Mouse (Mus musculus) cerebellum, adult 8-10 months (tissue): ENCODE results near the gene Ndufc1.
A peak's percentile ranks its signal among the peaks of the same experiment; 100 is the strongest.
"Not testable (repeated sequence)": the region's sequence is repeated elsewhere in the genome, so short reads cannot be mapped to it uniquely, and the experiment has no call there.

Experiments used
- DNase-seq: peaks from one replicate; pipeline ENCODE4 v3.0.0; 2022

Ndufc1 gene

DNA sequence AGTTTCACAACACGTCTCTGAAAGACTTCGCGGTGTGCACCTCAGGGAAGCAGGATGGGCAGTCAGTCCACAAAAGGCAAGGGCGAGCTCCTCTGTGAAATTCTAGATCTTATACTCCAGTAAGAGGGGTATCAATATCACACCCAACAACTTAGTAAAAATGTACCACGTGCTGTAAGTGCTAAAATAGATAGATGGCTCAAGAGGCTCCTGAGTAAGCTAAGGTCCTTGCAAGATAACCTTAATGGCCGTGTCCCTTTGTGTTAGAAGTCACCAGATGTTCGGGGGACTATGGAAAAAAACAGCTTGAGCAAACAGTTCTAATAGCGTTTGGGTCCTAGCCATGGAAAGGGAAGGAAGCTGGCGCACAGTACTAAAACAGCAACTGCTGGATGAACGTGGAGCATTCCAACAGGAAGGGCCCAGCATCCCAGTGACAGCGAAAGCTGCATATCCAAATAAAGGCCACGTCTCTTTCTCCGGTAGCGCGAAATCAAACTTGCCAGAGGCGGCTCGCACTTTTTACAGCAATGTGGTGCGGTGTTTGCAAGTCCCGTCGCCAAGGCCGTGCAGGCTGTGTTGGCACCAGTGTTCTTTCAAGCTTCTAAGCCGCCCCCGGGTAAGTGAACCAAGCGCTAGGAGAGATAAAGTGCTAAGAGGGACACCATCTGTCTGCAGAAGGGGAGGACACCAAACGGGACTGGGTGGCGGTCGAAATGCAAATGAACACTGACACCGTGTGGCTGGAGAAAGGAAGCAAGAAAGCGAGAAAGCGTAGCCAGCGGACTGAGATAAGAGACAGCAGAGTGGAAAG, 43.9 kb downstream of the Ndufc1 start:
- peak; percentile 82 for DNase-seq

DNA sequence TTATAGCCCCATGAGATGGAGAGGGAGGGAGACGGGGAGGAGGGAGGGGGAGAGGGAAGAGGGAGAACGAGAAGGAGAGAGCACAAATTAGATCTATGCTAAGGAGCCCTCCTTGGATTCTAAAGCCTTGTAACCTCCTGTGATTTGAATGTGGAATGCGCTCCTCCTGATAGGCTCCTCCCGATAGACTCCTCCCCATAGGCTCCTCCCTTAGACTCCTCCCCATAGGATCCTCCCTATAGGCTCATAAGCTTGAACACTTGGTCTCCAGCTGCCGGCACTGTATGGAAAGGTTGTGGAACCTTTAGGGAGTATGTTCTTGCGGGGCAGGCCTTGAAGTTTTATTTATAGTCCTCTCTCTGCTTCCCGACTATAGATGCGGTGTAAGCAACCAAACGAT, 47.7 kb downstream of the Ndufc1 start:
- DNase-seq: no peak

DNA sequence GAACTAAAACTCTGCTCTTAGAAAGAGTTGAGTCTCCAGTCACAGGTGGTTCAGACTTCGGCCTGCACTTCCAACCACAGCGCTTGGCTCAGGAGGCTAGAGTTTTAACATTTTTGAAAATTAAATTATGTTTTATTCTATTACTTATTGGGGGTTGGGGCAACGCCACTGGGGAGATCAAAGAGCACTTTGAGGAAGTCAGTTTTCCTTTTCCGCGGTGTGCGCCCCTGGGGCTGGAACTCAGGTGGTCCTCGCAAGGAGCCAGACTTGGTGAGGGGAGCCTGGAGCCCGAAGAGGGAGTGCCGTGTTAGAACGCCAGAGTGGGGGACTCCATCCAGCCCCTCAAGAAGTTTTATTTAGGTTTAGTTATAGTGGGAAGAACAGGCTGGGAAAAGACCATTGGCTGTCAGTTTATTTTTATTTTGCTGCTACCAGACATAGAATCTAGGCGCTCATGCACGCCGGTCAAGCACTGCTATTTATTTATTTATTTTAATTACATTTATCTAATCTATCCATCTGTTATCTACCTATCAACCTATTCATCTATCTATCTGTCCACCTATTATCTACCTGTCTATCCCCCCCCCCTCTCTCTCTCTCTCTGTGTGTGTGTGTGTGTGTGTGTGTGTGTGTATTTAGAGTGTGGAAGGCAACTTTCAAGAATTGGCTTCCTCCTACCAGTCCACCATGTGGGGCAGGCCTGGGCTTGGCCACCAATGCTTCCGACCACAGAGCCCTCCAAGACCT, 49.1 kb downstream of the Ndufc1 start:
- no peak for DNase-seq

DNA sequence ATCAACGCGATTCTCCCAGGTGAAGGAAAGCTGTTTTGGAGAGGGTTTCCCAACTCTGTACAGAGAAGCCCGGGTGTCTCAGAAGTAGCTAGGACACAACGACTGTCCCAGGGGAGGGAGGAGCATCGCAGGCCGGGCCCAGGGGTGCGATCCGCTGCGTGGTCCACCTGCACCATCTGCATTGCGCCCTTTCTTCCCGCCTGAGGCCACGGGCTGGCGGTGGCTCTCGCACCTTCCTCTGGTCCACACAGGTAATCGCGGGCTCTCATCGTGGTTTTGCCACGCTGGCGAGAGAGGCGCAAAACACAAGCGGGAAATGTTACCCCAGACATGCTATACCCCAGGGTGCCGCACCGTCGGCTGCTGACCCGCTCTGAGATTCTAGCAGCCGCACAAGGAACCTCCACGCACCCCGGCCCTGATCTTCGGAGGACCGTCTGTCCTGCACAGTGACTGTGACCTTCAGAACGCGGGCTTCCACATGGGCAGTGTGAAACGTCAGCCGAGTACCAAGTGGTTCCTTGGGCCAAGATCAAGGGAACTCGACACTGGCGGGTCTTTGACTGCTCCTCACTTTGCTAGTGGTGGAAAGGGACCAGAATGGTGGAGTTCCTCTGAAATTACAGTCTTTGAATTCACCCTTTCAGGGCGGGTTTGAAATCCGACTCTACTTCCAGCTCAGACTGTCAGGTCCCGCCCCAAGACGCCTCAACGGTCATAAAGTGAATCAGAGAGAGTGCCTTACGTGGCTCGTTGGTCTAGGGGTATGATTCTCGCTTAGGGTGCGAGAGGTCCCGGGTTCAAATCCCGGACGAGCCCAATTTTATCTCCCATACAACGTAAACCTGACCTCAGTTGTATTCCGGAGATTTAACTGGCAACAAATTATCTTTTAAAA, 49.9 kb downstream of the Ndufc1 start:
- DNase-seq: no peak

DNA sequence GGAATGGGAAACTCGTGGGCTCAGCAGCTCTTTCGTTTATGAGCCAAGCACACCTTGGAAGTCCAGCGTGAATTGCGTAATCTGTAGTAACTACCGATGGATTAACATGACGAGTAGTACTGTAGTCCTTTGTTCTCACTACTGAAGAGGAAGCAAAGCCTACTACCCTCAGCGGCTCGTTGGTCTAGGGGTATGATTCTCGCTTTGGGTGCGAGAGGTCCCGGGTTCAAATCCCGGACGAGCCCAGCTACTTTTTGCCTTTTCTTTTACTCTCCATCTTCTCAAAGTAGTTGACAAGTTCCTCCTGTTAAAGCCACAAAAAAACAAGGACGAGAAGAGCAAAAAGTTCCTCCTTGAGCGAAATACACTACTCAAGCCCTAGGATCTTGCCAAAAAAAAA, 50.6 kb downstream of the Ndufc1 start:
- peak; percentile 42 for DNase-seq

DNA sequence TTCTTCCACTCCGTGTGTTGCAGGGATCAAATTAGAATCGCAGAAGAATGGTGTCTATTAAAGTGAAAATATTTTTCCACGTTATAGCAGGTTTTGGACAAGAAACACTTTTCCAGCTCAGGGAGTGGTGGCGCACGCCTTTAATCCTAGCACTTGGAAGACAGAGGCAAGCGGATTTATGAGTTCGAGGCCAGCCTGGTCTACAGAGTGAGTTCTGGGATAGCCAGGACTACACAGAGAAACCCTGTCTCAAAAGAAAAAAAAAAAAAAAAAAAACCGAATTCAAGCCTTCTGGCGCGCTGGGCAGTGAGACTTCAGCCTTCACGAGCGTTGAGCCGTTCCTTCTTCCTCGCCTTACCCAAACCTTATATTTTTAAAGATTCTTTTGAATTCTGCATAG, 51.2 kb downstream of the Ndufc1 start:
- no peak for DNase-seq

DNA sequence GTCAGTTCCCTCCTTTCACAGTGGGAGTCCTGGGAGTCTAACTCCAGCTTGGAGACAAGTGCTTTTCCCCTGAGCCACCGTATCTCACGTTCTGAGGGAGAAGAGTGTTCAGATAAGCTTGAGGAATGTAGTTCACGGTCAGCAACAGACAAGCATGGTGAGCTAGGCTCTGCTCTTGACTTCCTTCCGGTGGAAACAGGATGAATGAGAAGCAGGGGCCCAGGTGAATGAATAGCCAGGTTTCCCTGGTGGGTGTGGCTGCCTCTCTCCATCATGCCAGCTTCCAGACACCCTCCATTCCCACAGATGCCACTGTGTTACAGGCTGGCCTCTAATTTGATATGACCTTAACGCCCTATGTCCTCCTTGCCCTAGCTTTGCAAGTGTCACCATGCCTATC, 51.7 kb downstream of the Ndufc1 start:
- DNase-seq: no peak

DNA sequence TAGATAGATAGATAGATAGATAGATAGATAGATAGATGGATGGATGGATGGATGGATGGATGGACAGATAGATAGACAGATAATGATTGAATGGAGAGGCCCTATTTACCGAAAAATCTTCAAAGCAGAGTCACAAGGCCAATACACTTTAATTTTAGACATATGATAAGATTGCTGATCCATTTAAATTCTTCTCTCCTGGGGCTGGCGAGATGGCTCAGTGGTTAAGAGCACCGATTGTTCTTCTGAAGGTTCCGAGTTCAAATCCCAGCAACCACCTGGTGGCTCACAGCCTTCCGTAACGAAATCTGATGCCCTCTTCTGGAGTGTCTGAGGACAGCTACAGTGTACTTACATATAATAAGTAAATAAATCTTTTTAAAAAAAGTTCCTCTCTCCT, 53.8 kb downstream of the Ndufc1 start:
- not testable (repeated sequence) for DNase-seq
